Mouse (Mus musculus) lung, adult 2 months (tissue): ENCODE measurements around the gene Baz2b. TPM values are rescaled to one million over a fixed set of nuclear protein-coding genes. Genes with fewer than 3 reads are reported as not detected.

ENCODE experiments used
- DNase-seq: peaks from one replicate; pipeline ENCODE4 v3.0.0; 2022
- H3K4me1 ChIP-seq: fragments of 200-500 bp; 2 replicates; pipeline ENCODE4 v1.6.1; 2011; ENCODE audit warnings: low read length; ENCODE audit not compliant: control insufficient read depth, insufficient read depth
- H3K4me3 ChIP-seq: fragments of 200-500 bp; replicated peaks from 2 replicates; pipeline ENCODE3; 2011; ENCODE audit warnings: low read depth, mild to moderate bottlenecking, control low read depth, low read length; ENCODE audit errors: extremely low read depth
- CTCF ChIP-seq: fragments of 200-500 bp; IDR thresholded peaks from 2 replicates; pipeline ENCODE4 v1.5.1; 2011; ENCODE audit warnings: mild to moderate bottlenecking, low read length, control low read depth; ENCODE audit not compliant: insufficient read depth
- POLR2A ChIP-seq: fragments of 200-500 bp; IDR thresholded peaks from 2 replicates; pipeline ENCODE4 v1.6.1; 2011; ENCODE audit warnings: low read depth, mild to moderate bottlenecking, control low read depth, low read length, borderline replicate concordance; ENCODE audit errors: extremely low read depth
- WGBS: fragments of 180-500 bp; shearing (Covaris S2); methylation state at CpG from one replicate; pipeline ENCODE4 v1.1.7; 2018; 5-methylcytosine and 5-hydroxymethylcytosine counted together
- polyA plus RNA-seq: library from polyadenylated mRNA; depleted of rRNA; stranded (reverse); fragments of >200 nt; gene quantifications from 2 replicates; pipeline ENCODE4 v1.2.3, GENCODE M21; 2012

Gene Baz2b
- polyA plus RNA-seq, 1 experiment = 21.9 TPM

DNA sequence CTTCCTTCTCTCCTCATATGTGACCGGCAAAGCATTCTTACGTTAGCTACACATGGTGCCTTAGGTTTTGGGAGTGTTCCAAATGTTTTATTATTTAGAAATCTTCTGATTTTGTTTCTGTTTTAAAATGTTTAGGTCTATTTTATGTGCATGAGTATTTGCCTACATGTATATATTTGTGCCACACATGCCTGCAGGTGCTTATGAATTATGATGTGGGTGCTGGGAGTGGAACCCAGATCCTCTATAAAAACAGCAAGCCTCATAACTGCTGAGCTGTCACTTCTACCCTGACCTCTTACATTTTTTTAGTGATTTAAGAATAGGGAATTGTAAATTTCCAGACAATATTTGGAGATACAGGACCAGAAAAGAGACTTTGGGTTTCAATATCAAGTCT, 12.3 kb upstream of the Baz2b start:
- Histone ChIP-seq H3K4me3 (no peak overlapping the region), H3K4me1 (peaks cover 18% of the 10 kb centered on the region)
- WGBS = 41% methylated on average over 2 of the region's 2 CpGs
- TF ChIP-seq CTCF (no peak), POLR2A (no peak)
- DNase-seq = no peak

GRCm38 (mm10) chr2:60221236-60221635, 11.6 kb upstream of the Baz2b start:
- Histone ChIP-seq H3K4me1 (peaks cover 22% of the 10 kb centered on the region), H3K4me3 (no peak overlapping the region)
- TF ChIP-seq CTCF (no peak), POLR2A (no peak)
- WGBS = 36% methylated on average over 6 of the region's 6 CpGs
- DNase-seq = no peak

- no peak overlapping the region for H3K4me3 ChIP-seq
- DNase-seq = no peak
- WGBS = 29% methylated on average over 6 of the region's 6 CpGs
- H3K4me1 ChIP-seq = peaks cover 37% of the 10 kb centered on the region
- TF ChIP-seq POLR2A (no peak), CTCF (no peak)
Observed at GRCm38 (mm10) chr2:60217620-60218019, 8.0 kb upstream of the Baz2b start.

- peaks cover 41% of the 10 kb centered on the region for H3K4me1 ChIP-seq
- WGBS = 34% methylated on average over 4 of the region's 4 CpGs
- DNase-seq = no peak
- no peak for TF ChIP-seq CTCF
- TF ChIP-seq POLR2A = no peak
- no peak overlapping the region for H3K4me3 ChIP-seq
Observed at GRCm38 (mm10) chr2:60216547-60217153, 7.0 kb upstream of the Baz2b start.

- Histone ChIP-seq H3K4me3 (no peak overlapping the region), H3K4me1 (peaks cover 38% of the 10 kb centered on the region)
- WGBS = 87% methylated on average over 2 of the region's 2 CpGs
- DNase-seq = no peak
- TF ChIP-seq POLR2A = no peak
- TF ChIP-seq CTCF = no peak
Observed at GRCm38 (mm10) chr2:60214683-60215082, 5.0 kb upstream of the Baz2b start.

GRCm38 (mm10) chr2:60212488-60212887, 2.8 kb upstream of the Baz2b start:
- DNase-seq = no peak
- peaks cover 41% of the 10 kb centered on the region for H3K4me1 ChIP-seq
- no peak overlapping the region for H3K4me3 ChIP-seq
- no peak for TF ChIP-seq CTCF
- no peak for TF ChIP-seq POLR2A

DNA sequence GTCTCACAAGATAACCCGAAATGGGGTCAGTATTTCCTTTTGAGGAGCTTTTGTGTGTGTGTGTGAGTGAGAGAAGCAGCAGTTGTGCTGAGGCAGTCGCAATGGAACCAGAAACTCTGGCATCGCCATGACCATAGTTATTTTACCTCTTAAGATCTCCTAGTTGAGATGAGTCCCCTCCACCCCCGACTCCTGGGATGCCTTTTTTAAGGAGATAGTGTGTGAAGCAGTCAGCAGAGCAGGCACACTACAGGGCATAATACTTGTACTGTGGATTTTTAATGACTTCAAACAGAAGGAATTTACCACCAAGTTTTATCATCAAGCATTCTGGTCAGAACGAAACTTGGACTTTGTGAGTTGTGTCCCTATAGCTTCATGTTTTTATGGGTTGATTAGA, 1.2 kb upstream of the Baz2b start:
- DNase-seq = no peak
- Histone ChIP-seq H3K4me3 (peak overlapping the region; percentile 93), H3K4me1 (peaks cover 31% of the 10 kb centered on the region)
- TF ChIP-seq POLR2A (no peak), CTCF (no peak)
- WGBS = 5% methylated on average over 5 of the region's 5 CpGs

- Histone ChIP-seq H3K4me3 (peak overlapping the region; percentile 99), H3K4me1 (peaks cover 22% of the 10 kb centered on the region)
- peak; percentile 63 for DNase-seq
- no peak for TF ChIP-seq CTCF
- TF ChIP-seq POLR2A = no peak
- WGBS = under 1% methylated on average over 35 of the region's 35 CpGs
Observed at GRCm38 (mm10) chr2:60209122-60209611, 472 bp downstream of the Baz2b start.

GRCm38 (mm10) chr2:60205795-60206194, 3.8 kb downstream of the Baz2b start:
- H3K4me3 ChIP-seq = no peak overlapping the region
- TF ChIP-seq POLR2A (no peak), CTCF (no peak)
- no peak for DNase-seq
- H3K4me1 ChIP-seq = peaks cover 12% of the 10 kb centered on the region; the same call in 1 of the 2 replicates
- WGBS = 82% methylated on average over 6 of the region's 6 CpGs

DNA sequence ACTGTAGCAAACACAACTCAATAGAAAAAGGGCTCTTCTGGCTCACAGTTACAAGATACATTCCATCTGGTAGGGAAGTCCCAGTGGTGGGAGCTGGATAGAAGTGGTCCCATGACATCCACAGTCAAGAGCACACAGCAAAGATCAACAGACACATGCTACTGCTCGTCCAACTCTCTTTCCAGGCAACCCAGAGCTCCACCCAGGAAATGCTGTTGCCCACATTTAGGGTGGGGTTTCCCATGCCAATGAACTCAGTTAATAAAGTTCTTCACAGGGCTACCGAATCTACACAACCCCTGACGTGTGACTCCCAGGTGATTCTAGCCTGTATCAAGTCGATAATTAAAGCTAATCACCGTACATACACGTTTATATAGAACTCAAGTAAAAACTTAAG, 5.5 kb downstream of the Baz2b start:
- Histone ChIP-seq H3K4me3 (no peak overlapping the region), H3K4me1 (peaks cover 12% of the 10 kb centered on the region; the same call in 1 of the 2 replicates)
- TF ChIP-seq POLR2A = no peak
- TF ChIP-seq CTCF = no peak
- DNase-seq = no peak
- 60% methylated on average over 6 of the region's 6 CpGs for WGBS

- TF ChIP-seq CTCF (no peak), POLR2A (no peak)
- peaks cover 12% of the 10 kb centered on the region; the same call in 1 of the 2 replicates for H3K4me1 ChIP-seq
- no peak overlapping the region for H3K4me3 ChIP-seq
- no peak for DNase-seq
- WGBS = 95% methylated on average over 4 of the region's 4 CpGs
Observed at GRCm38 (mm10) chr2:60203733-60204132, 5.9 kb downstream of the Baz2b start.
